Mouse (Mus musculus): ENCODE results near the gene Pax5.

Pax5 gene

DNA sequence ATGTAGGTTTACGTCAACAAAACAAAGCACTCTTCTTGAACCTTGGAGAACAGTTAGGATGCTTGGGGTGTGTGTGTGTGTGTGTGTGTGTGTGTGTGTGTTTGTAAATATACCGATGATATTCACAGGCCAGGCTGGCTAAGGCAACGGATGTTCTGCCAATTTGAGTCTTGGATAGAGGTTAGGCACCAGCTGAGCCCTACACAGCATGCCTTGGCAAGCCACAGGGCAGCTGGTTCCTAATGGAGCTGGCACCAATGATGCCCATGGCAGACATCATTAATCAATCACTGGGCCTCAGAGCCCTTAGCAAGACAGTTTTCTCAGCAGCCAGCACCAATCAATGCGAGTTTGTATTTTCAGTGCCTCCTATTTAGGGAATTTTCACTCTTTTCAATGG lies 173.5 kb downstream of the Pax5 start:
- DNase-seq, result no peak

DNA sequence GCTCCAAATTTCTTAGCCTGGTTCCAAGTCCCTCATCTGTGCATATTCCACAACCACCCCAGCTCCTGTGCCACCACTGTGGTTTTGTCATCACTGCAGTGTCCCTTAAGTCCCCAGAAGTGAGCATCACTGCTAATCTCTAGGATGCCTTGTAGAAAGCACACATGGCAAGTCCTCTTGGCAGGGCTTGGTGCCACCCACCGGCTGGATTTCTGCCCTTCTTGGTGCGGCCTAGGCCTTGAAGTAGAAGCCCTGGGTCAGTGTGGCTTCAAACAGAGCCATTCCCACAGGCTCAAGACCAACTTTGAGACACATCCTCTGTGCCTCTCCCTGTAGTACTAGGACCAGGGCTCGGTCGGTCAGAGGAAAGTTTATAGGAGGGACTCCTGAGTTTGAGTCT lies 174.6 kb downstream of the Pax5 start:
- no peak for DNase-seq

GRCm38 (mm10) chr4:44533286-44533685 lies 177.0 kb downstream of the Pax5 start:
- DNase-seq, result no peak

DNA sequence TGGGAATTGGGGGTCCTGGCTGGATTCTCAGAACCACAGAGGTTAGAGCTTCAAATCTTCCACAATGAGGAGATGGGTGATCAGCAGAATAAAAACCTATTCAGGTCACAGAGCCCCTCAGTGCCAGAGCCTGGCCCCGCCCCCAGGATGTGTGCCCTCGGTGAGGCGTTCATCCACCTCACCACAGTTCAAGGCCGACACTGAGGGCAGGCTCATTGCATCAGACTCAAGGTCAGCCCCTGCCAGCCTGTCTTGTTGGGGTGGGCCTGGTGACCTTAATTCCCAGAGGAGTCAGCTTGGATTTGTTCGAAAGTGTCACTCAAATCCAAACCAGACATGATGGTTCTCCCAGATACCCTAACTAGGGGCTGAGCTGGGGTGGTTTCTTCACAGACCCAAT lies 177.6 kb downstream of the Pax5 start:
- no peak for DNase-seq

- DNase-seq, result no peak
Observed at GRCm38 (mm10) chr4:44525336-44525735, 185.0 kb downstream of the Pax5 start.

GRCm38 (mm10) chr4:44518923-44519322 lies 191.4 kb downstream of the Pax5 start:
- DNase-seq, result no peak

DNA sequence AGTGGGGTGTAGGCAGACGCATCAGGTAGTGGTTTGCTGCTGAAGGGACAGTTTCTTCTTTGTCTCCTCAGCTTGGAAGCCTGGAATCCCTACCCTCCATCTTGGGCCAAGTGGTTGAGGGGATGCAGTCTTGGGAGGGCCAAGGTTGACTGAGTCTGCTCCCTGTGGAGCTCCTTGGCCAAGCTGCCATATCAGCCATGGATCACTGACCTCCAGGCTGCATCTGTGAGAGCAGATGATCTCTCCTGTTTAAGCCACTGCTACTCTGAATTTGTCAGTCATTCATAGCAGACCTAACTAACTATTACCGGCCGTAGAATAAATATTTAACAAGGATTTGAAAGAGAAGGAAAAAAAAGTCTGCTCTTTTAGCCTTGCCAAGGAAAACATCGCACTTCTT lies 196.3 kb downstream of the Pax5 start:
- no peak for DNase-seq

DNA sequence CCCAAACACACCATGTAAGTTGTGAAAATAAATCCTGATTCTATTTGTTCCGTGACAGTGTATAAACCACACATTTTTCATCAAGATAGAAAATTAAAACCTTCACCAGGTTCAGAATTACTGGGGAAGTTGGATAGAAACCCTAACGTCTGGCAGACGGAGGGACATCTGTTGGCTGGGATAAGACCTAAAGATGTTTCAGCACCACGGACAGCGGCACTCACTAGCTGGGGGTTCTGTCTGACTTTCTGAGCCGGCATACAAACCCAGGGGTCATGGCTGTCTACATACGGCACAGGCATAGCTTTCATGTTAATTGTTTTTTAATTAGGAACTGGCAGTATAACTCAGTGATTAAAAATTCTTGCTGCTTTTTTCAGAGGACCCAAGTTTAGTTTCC lies 198.6 kb downstream of the Pax5 start:
- peak; percentile 67 for DNase-seq

DNA sequence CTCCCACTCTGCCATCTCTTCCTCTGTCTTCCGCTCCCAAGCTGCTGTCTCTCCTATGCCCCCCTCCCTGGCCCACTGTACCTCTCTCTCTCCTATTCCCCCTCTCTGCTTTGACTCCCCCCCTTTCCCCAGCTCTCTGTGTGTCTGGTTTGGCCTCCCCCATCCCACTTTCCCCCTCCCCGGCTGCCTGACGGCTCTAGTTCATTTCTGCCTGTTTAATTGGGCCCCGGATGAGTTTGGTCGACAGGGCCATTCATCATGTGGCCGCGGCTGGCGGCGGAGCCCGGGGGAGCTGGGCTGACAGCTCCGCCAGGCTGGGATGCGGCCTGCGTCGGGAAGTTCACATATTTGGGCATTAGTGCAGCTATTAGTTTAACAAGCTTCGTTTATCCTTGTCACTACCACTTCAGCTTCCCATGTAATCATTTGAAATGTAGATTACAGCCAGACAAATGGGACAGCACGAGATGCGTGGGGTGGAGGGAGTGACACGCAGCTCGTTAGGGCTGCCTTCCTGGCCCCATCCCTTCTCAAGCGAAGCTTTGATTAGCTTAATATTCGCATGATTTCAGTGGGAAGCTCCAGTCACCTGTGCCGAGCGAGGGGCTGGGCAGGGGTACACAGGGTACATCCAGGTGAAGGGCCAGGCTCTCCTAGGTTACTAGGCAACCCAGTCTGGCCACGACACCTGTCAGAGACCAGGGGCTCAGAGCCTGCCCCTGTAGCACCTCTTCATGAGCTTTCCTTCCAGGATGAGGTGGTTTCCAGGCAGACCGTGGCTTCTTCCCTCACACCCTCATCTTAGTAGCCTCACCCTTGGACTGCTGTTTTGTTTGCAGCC lies 201.7 kb downstream of the Pax5 start:
- DNase-seq, result no peak

GRCm38 (mm10) chr4:44507861-44508260 lies 202.4 kb downstream of the Pax5 start:
- DNase-seq, result no peak

DNA sequence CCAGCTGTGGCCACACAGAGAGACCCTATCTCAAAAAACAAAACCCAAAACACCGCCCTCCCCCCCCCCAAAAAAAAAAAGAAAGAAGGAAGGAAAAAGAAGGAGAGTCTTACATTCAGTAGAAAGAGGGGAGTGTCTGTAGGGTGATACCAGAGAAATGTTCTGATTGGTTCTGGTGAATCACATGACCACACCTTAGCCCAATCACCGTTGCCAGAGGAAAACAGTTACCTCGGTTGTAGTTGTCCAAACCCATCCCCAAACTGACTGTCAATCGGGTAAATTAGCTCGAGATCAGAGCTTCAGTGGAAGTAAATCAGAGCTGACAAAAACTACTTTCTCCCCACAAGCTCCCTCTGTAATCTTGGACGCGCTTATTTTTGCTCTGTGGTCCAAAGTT lies 205.3 kb downstream of the Pax5 start:
- DNase-seq, result no peak

- peak; percentile 36 for DNase-seq
Observed at GRCm38 (mm10) chr4:44502196-44502867, 208.0 kb downstream of the Pax5 start.

DNA sequence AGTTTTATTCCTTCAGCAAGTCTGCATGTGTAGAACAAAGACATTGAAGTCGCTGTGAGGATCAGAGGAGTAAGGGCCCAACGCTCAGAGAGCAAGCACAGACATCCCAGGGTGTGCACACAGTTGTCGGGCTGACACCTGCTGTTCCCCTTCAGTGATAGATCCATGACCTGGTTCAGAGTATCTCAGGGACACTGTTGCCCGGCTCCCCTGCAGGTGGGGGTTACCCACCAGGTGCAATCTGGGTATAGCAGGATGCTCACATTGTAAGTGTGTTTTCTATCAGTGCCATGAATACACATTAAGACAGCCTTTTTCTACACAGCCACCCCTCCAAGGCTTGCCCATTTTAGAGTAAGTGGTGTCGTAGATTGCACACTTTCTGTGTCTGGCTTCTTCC lies 212.1 kb downstream of the Pax5 start:
- no peak for DNase-seq

DNA sequence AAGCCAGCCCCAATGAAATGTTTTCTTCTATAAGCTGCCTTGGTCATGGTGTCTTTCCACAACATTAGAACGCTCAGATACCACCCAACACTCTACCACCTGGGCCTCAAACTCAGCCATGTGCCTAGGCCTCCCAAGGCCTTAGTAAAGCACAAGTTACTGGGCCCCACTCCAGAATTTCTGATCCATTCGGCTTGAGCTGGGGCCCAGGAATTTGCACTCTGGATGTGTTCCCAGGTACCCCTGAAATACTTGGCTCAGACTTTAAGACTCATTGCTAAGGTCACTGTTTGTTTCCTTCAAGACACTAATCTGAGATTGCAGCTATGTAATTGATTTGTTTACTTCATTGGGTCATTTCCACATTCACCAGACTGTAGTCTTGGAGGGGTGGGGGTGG lies 214.5 kb downstream of the Pax5 start:
- peak; percentile 41 for DNase-seq

- DNase-seq, result no peak
Observed at GRCm38 (mm10) chr4:44493756-44494155, 216.5 kb downstream of the Pax5 start.

DNA sequence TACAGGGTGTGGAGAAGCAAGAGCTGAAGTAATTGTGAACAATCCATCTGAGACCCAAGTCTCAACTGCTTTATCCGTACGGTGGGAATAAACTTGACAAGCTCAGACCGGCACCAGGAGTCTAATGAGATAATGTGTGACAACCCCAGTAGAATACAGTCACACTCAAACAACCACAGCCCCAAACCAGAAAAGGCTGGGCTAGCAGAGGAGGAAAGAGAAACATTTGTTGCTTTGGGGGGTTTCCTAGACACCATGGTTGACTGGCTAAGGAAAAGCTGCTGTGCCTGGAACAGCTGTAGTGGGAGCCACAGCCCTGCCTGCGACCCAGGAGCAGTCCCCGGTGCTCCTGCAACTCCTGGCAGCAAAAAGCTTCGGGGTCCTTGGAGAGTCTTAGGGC lies 219.4 kb downstream of the Pax5 start:
- no peak for DNase-seq

DNA sequence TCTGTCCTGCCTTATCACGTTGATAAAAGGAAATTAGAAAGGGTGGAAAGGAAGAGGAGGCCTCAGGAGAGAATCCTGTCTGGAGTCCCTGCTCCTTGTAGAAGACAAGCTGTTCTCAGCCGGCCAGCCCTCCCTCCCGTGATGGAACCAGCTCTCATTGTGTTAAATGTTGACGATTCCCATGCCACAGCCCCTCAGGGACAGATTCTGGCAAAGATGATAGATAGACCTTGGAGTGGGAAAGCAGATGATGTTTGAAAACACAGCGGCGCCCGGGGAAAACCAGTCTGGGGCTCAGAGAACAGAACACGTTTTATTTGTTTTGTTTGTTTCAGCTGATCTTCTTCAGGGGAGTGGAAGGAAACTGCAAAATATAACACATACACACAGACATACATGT lies 221.6 kb downstream of the Pax5 start:
- DNase-seq, result no peak

DNA sequence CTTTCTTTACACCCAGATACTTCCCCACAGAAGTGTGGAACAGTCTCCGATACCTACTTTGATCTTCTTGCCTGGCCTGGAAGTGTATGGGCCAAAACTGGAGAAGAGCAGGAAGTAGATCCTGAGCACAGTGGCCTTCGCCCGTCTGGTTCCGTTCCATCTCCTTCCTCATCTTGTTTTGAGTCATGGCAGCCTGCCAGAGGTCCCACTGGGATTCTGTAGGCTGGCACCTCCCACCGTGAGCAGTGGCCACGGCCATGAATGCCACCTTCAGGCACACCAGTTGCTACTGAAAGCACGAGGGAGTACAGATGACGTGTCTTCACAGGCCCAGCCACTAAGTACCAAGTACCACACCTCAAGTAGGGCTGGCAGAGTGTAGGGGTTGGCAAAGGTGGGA lies 222.1 kb downstream of the Pax5 start:
- no peak for DNase-seq

DNA sequence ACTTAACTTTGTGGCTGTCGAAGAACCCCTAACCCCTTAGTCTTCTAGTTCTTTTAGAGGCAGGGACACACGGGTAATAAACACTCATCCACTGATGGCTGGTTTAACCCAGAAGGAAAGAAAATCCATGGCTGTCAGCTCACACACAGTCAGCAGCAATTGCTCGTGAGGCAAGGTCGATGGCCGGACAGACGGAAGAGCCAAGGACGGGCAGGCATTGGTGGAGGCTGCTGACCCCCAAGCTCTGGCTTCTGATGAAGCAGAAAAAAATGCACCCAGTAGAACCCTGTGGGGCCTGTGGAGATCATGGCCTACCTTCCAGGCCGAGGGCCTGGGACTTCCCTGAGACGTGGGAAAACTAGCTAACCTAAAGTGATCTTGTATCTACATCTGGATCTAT lies 227.4 kb downstream of the Pax5 start:
- DNase-seq, result no peak

DNA sequence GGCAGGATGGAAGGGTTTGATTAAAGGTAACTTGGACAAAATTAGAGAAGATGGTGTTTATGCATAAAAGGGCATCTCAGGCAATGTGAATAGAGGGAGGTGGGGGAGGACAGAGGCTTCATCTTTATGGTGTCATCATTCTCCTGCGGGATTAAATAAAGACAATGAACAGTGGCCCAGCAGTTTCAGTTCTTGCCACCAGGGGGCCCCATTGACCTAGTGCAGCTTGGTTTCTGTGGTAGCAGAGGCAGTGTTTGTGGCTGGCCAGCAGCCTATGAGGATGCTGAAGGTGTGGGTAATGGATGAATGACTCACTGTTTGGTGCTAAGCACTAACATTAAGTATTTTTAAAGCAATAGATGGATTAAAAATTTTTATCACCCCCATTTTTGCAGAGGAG lies 230.5 kb downstream of the Pax5 start:
- DNase-seq, result no peak
